Mouse (Mus musculus) heart, adult 18-20 months (tissue): ENCODE measurements around the gene Txlng. TPM values are rescaled to one million over a fixed set of nuclear protein-coding genes. Genes with fewer than 3 reads are reported as not detected.

Experiments
- DNase-seq, 2 experiments: peaks; one replicate each; pipeline ENCODE4 v3.0.0; 2021 to 2022; ENCODE audit warnings: mixed read lengths in 1 of 2
- microRNA-seq, 2 experiments: library from miRNA; unstranded; fragments of <30 nt; microRNA quantifications; one replicate each; pipeline ENCODE4 v1.2.0; 2022
- total RNA-seq, 2 experiments: library from RNA; stranded (reverse); gene quantifications; 2 replicates each; pipeline ENCODE4 v1.2.3; 2021

Txlng gene
- total RNA-seq, 2 experiments from 2014 or later, result 5.4 to 6.2 TPM

- DNase-seq, result peak; percentile 89 to 95
Measured at GRCm38 (mm10) chrX:162760115-162760942, 68.9 kb downstream of the Txlng start, which contains the start of gene Rbbp7. Rbbp7 (plus strand) TSS chrX:162760402.

- no peak for DNase-seq
Measured at GRCm38 (mm10) chrX:162759251-162760114, 69.8 kb downstream of the Txlng start.

DNA sequence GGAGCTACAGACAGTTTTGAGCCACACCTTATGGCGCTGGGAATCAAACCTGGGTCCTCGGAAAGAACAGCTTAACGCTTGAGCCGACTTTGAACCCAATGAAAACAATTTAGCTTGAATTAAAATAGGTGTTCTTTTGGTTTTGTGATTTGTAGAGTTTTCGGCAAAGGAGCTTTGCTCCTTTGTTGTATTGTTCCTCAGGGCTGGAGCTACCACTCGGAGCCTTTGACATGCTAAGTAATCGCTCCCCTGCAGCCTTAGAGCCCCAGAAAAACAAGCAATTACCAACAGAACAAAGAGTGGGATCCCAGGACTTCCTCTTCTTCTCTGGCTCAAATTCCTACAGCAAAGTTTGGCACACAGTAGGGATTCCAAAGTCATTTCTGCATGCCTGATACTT lies 73.2 kb downstream of the Txlng start:
- no peak for DNase-seq

- no peak for DNase-seq
Measured at GRCm38 (mm10) chrX:162754314-162754713, 74.9 kb downstream of the Txlng start.

- DNase-seq, result no peak
Measured at GRCm38 (mm10) chrX:162752418-162752817, 76.8 kb downstream of the Txlng start.

GRCm38 (mm10) chrX:162748696-162749420 lies 80.4 kb downstream of the Txlng start:
- peak in 1 of 2 experiments; percentile 3 for DNase-seq

GRCm38 (mm10) chrX:162736140-162736659 lies 93.1 kb downstream of the Txlng start:
- DNase-seq, result peak; percentile 10 to 36

GRCm38 (mm10) chrX:162734997-162735929 lies 94.0 kb downstream of the Txlng start:
- DNase-seq, result peak; percentile 72 to 81

DNA sequence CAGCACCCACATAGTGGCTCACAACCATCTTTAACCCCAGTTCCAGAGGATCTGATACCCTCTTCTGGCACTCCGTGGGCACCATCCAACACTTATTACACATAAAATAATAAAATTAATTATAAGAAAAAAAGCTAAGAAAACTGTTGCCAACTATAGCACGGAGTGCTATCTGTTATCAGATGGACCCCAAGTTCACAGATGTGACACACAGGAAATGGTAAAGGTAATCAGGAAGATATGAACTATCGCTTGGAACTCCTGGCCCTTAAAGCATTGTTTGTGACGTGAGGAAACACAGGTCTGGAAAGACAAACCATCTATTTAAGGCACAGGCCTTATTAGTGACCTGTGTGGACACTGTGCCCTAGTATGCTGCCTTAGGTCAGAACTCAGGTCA lies 99.2 kb downstream of the Txlng start:
- no peak for DNase-seq

Small RNA genes lying within 50 kb of the gene (microRNA-seq; reads per million reads assigned to microRNA genes)
- 0 reads per million in 2 experiments for gene Mir3473a

Other genes starting within 250 kb of the Txlng start
- 1 to 10 TPM; 1.5 to 1.6 TPM for gene Reps2, start 185.8 kb downstream of the Txlng start, total RNA-seq
- 100 to 1,000 TPM; 161 to 175 TPM for gene Rbbp7, start 69.1 kb downstream of the Txlng start, total RNA-seq
- 10 to 100 TPM; 27.5 to 30.6 TPM for gene Syap1, start 59.0 kb upstream of the Txlng start, total RNA-seq
- gene Ctps2, start 71.8 kb upstream of the Txlng start, total RNA-seq, result 10 to 100 TPM; 13.3 to 13.4 TPM
- gene S100g, start 135.1 kb upstream of the Txlng start, total RNA-seq, result not detected